In the genomic region with DNA sequence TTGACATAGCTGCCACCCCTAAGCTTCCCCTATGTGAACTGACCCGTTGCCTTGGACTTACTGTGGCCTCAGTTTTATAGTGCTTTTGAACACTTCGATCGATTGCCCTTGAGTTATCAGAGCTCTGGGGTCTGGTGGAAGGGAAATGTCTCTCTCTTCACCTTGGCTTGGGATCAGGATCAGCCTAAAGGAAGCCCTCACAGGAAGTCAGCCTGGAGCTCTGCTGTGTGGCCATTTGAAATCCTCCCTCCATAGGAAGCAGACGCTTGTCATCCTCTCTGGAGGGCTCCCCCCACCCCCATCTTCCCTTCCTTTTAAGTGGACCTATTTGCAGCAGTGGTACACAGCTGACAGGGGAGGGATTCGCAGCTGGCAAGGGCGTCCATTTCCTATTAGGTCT, we compare ENCODE assay signal across 8 mouse cellular contexts. TPM values are rescaled to one million over a fixed set of nuclear protein-coding genes. Genes with fewer than 3 reads are reported as not detected.
A peak's percentile ranks its signal among the peaks of the same experiment; 100 is the strongest.
DNase-seq lines count a peak whose midpoint lies in the region; ATAC-seq and TF ChIP-seq lines count a peak whose summit lies in the region.

No protein-coding gene starts in this region.

- peaks cover 18% of the 10 kb centered on the region for H3K4me1 ChIP-seq in midbrain, embryonic 10.5 days
- H3K4me1 ChIP-seq in midbrain, embryonic 13.5 days (replicated peaks), result peaks cover 13% of the 10 kb centered on the region
- no peaks in the 10 kb centered on the region; the same call in 1 of the 2 replicates for H3K4me1 ChIP-seq in heart, postnatal 0 days (ENCODE audit: control insufficient read depth, insufficient read depth)

- WGBS in midbrain, embryonic 10.5 days, result 61% methylated on average over 6 of the region's 6 CpGs
- 72% methylated on average over 6 of the region's 6 CpGs for WGBS in midbrain, embryonic 13.5 days
- WGBS in heart, postnatal 0 days, result 23% methylated on average over 6 of the region's 6 CpGs

- H3K9me3 ChIP-seq in midbrain, embryonic 10.5 days (replicated peaks), result no peaks in the 10 kb centered on the region
- no peaks in the 10 kb centered on the region for H3K9me3 ChIP-seq in midbrain, embryonic 13.5 days
- no peaks in the 10 kb centered on the region for H3K9me3 ChIP-seq in heart, postnatal 0 days (replicated peaks; ENCODE audit: control insufficient read depth, low read length)

- no peak for TF ChIP-seq CTCF in heart, postnatal 0 days (IDR thresholded peaks at IDR 0.05; ENCODE audit: low read depth)

- H3K27me3 ChIP-seq in midbrain, embryonic 10.5 days (ENCODE audit: low read depth, poor library complexity, severe bottlenecking), result peaks cover 11% of the 10 kb centered on the region
- H3K27me3 ChIP-seq in midbrain, embryonic 13.5 days, result 0 out of 2 replicates have a peak, but pooled peaks cover 4% of the 10 kb centered on the region
- H3K27me3 ChIP-seq in heart, postnatal 0 days (ENCODE audit: control insufficient read depth, insufficient read depth, low read length), result peaks cover 15% of the 10 kb centered on the region; the same call in 1 of the 2 replicates

- no peaks in the 10 kb centered on the region for H3K36me3 ChIP-seq in midbrain, embryonic 10.5 days
- no peaks in the 10 kb centered on the region for H3K36me3 ChIP-seq in midbrain, embryonic 13.5 days
- no peaks in the 10 kb centered on the region for H3K36me3 ChIP-seq in heart, postnatal 0 days (replicated peaks; ENCODE audit: control insufficient read depth, insufficient read depth, low read length)

- ATAC-seq in midbrain, embryonic 13.5 days, result no peak
- peak; percentile 59 for ATAC-seq in heart, postnatal 0 days (ENCODE audit: insufficient read depth, low read depth)

- no peak overlapping the region for H3K27ac ChIP-seq in midbrain, embryonic 10.5 days (replicated peaks)
- no peak overlapping the region for H3K27ac ChIP-seq in midbrain, embryonic 13.5 days
- peak overlapping the region; percentile 96 for H3K27ac ChIP-seq in heart, postnatal 0 days (ENCODE audit: low read depth)

- no peak overlapping the region for H3K4me2 ChIP-seq in midbrain, embryonic 13.5 days (replicated peaks)
- peak overlapping the region; percentile 91 for H3K4me2 ChIP-seq in heart, postnatal 0 days (ENCODE audit: low read depth, low read length)

- no peak overlapping the region for H3K9ac ChIP-seq in midbrain, embryonic 13.5 days (replicated peaks)
- 0 out of 2 replicates have a peak overlapping the region, but pooled peaks have one; percentile 20 for H3K9ac ChIP-seq in heart, postnatal 0 days (replicated peaks; ENCODE audit: low read depth, low read length)

- no peak for TF ChIP-seq EP300 in heart, postnatal 0 days (IDR thresholded peaks at IDR 0.05; ENCODE audit: low read depth)

- no peak overlapping the region for H3K4me3 ChIP-seq in midbrain, embryonic 10.5 days
- no peak overlapping the region for H3K4me3 ChIP-seq in midbrain, embryonic 13.5 days (replicated peaks)
- peak overlapping the region; percentile 73 for H3K4me3 ChIP-seq in heart, postnatal 0 days (ENCODE audit: low read depth, low read length)

- DNase-seq in midbrain, embryonic 10.5 days (ENCODE audit: low spot score), result peak; percentile 31
- DNase-seq in heart, postnatal 0 days (ENCODE audit: low spot score), result peak; percentile 42
- DNase-seq in kidney, postnatal 25 days, result peak; percentile 43 to 57
- DNase-seq in mesoderm, embryonic 11.5 days (ENCODE audit: low read depth, low spot score), result peak; percentile 25
- DNase-seq in cerebellum, postnatal 14 days, result no peak
- no peak for DNase-seq in natural killer cell, adult 2 months (ENCODE audit: low spot score in 2 of 2)
- DNase-seq in thymus, postnatal 25 days, result no peak

RNA-seq across cellular contexts. Expression of a gene that starts 1.6 kb away (rescaled TPM):
- 23.4 and 25.6 TPM in 2 replicates for polyA plus RNA-seq in midbrain, embryonic 10.5 days (2016; fragmentation: Nextera tagmentation; extraction: Ambion mirVana)
- 17.9 and 23.5 TPM in 2 replicates for polyA plus RNA-seq in midbrain, embryonic 13.5 days (2015; fragmentation: Nextera tagmentation; extraction: Ambion mirVana)
- total RNA-seq in heart, postnatal 0 days (2014; rRNA removed; ENCODE audit: low replicate concordance), result 107 and 146 TPM in 2 replicates
- 42.9 TPM in 2 replicates for polyA plus RNA-seq in heart, postnatal 0 days (2015; fragmentation: Nextera tagmentation; extraction: Ambion mirVana)

Comparison
In these comparisons a context has a peak if more than half of its experiments do, and no peak if none do; other contexts are left out.
1. DNase-seq: peak in midbrain, embryonic 10.5 days (single experiment), heart, postnatal 0 days (single experiment), kidney, postnatal 25 days (2 of 2) and mesoderm, embryonic 11.5 days (single experiment); none in cerebellum, postnatal 14 days (0 of 2), natural killer cell, adult 2 months (0 of 2) and thymus, postnatal 25 days (single experiment).